Comparison of ENCODE assay signal across 10 mouse cellular contexts in genomic region chr7:128416664-128417063, GRCm38 (mm10). TPM values are rescaled to one million over a fixed set of nuclear protein-coding genes. Genes with fewer than 3 reads are reported as not detected.
A peak's percentile ranks its signal among the peaks of the same experiment; 100 is the strongest.
DNase-seq lines count a peak whose midpoint lies in the region; ATAC-seq and TF ChIP-seq lines count a peak whose summit lies in the region.
"Had no signal": no experiment of that assay in that cellular context is flagged by ENCODE, and none has a peak within 500 bp of the region (broad histone marks: within the 10 kb centered on the region; RNA-seq: fewer than 3 reads in every experiment).

No protein-coding gene starts in this region.

- TF ChIP-seq CTCF in intestine, postnatal 0 days (IDR thresholded peaks at IDR 0.05; ENCODE audit: low read depth): no peak

- H3K4me2 ChIP-seq in lung, embryonic 15.5 days: peak overlapping the region; percentile 96
- H3K4me2 ChIP-seq in intestine, postnatal 0 days (replicated peaks; ENCODE audit: low read depth): peak overlapping the region; percentile 97
- H3K4me2 ChIP-seq in neural tube, embryonic 13.5 days: peak overlapping the region; percentile 79

- H3K4me1 ChIP-seq in lung, embryonic 15.5 days: peaks cover 46% of the 10 kb centered on the region
- H3K4me1 ChIP-seq in intestine, postnatal 0 days (replicated peaks; ENCODE audit: control insufficient read depth, insufficient read depth, low read length): no peaks in the 10 kb centered on the region; the same call in 1 of the 2 replicates
- H3K4me1 ChIP-seq in neural tube, embryonic 13.5 days (replicated peaks): peaks cover 34% of the 10 kb centered on the region

- H3K9ac ChIP-seq in lung, embryonic 15.5 days: no peak overlapping the region
- H3K9ac ChIP-seq in intestine, postnatal 0 days (ENCODE audit: low read depth, low read length): no peak overlapping the region
- H3K9ac ChIP-seq in neural tube, embryonic 13.5 days: no peak overlapping the region

- H3K27ac ChIP-seq in lung, embryonic 15.5 days: no peak overlapping the region
- H3K27ac ChIP-seq in intestine, postnatal 0 days (ENCODE audit: low read depth, low read length): no peak overlapping the region
- no peak overlapping the region for H3K27ac ChIP-seq in neural tube, embryonic 13.5 days (replicated peaks)

- 53% methylated on average over 6 of the region's 6 CpGs for WGBS in lung, embryonic 15.5 days
- WGBS in intestine, postnatal 0 days: 66% methylated on average over 6 of the region's 6 CpGs
- WGBS in neural tube, embryonic 13.5 days: 44% methylated on average over 6 of the region's 6 CpGs

- H3K36me3 ChIP-seq in lung, embryonic 15.5 days: no peaks in the 10 kb centered on the region
- no peaks in the 10 kb centered on the region for H3K36me3 ChIP-seq in intestine, postnatal 0 days (ENCODE audit: control insufficient read depth, insufficient read depth)
- H3K36me3 ChIP-seq in neural tube, embryonic 13.5 days: no peaks in the 10 kb centered on the region

- peak overlapping the region; percentile 73 for H3K4me3 ChIP-seq in lung, embryonic 15.5 days
- H3K4me3 ChIP-seq in intestine, postnatal 0 days (ENCODE audit: low read depth, low read length): peak overlapping the region; percentile 75
- H3K4me3 ChIP-seq in neural tube, embryonic 13.5 days: peak overlapping the region; percentile 65

- peak; percentile 17 for DNase-seq in CD4-positive, CD25-positive, alpha-beta regulatory T cell, adult 2 months (ENCODE audit: low read depth, low spot score)
- DNase-seq in lung, postnatal 14 days: no peak
- no peak for DNase-seq in urinary bladder, postnatal 10 days (ENCODE audit: low spot score)
- no peak for DNase-seq in spleen, postnatal 36 days (ENCODE audit: low spot score in 2 of 2)
- DNase-seq: cerebellum, adult 8-10 months; kidney, adult 11 months had no signal

- no peak for ATAC-seq in CD4-positive, CD25-positive, alpha-beta regulatory T cell, adult 4 months
- ATAC-seq in lung, embryonic 15.5 days (ENCODE audit: borderline replicate concordance, extremely low read depth, low FRiP score, low TSS enrichment): no peak
- no peak for ATAC-seq in intestine, postnatal 0 days
- no peak for ATAC-seq in neural tube, embryonic 13.5 days (ENCODE audit: low read depth)

- no peaks in the 10 kb centered on the region for H3K9me3 ChIP-seq in lung, embryonic 15.5 days
- H3K9me3 ChIP-seq in intestine, postnatal 0 days (ENCODE audit: control insufficient read depth): no peaks in the 10 kb centered on the region
- no peaks in the 10 kb centered on the region for H3K9me3 ChIP-seq in neural tube, embryonic 13.5 days

- peaks cover 65% of the 10 kb centered on the region for H3K27me3 ChIP-seq in lung, embryonic 15.5 days
- peaks cover 46% of the 10 kb centered on the region for H3K27me3 ChIP-seq in intestine, postnatal 0 days (replicated peaks; ENCODE audit: control insufficient read depth, insufficient read depth, low read length)
- H3K27me3 ChIP-seq in neural tube, embryonic 13.5 days: peaks cover 73% of the 10 kb centered on the region

RNA-seq across cellular contexts. Expression of gene Rgs10, which starts 1.9 kb away (rescaled TPM):
- 100 to 1,000 TPM; 541 to 576 TPM for polyA plus RNA-seq in CD4-positive, CD25-positive, alpha-beta regulatory T cell, adult 4 months (2017; shearing (Covaris generic))
- polyA plus RNA-seq in lung, embryonic 15.5 days (2015; fragmentation: Nextera tagmentation; extraction: Ambion mirVana): 35.1 and 36.6 TPM in 2 replicates
- polyA plus RNA-seq in intestine, postnatal 0 days (2015; fragmentation: Nextera tagmentation; extraction: Ambion mirVana): 20.9 and 23.8 TPM in 2 replicates
- polyA plus RNA-seq in neural tube, embryonic 13.5 days (2015; fragmentation: Nextera tagmentation; extraction: Ambion mirVana): 48.6 and 54.8 TPM in 2 replicates

RNA-seq across cellular contexts. Expression of gene Tial1, which starts 44.9 kb away (rescaled TPM):
- polyA plus RNA-seq in CD4-positive, CD25-positive, alpha-beta regulatory T cell, adult 4 months (2017; shearing (Covaris generic)): 10 to 100 TPM; 27.3 to 56.2 TPM
- polyA plus RNA-seq in lung, embryonic 15.5 days (2015; fragmentation: Nextera tagmentation; extraction: Ambion mirVana): 24.9 and 26.2 TPM in 2 replicates
- 17.3 and 18.9 TPM in 2 replicates for polyA plus RNA-seq in intestine, postnatal 0 days (2015; fragmentation: Nextera tagmentation; extraction: Ambion mirVana)
- polyA plus RNA-seq in neural tube, embryonic 13.5 days (2015; fragmentation: Nextera tagmentation; extraction: Ambion mirVana): 32.2 and 34.3 TPM in 2 replicates
